Mouse (Mus musculus): ENCODE data around the gene Tmx1.

GRCm38 (mm10) chr12:70455226-70455625 lies 2.3 kb downstream of the Tmx1 start:
- TF ChIP-seq GATA1 (IDR thresholded peaks at IDR 0.05; ENCODE audit: low read length) (no peak), TAL1 (IDR thresholded peaks at IDR 0.05; ENCODE audit: low read length) (no peak)

All from erythroblast, embryonic 14.5 days (primary cell).